Mouse (Mus musculus) monocyte, adult 59 days (primary cell): ENCODE results near the gene Gid8. TPM values are rescaled to one million over a fixed set of nuclear protein-coding genes. Genes with fewer than 3 reads are reported as not detected.

ENCODE experiments used
- total RNA-seq, 2 experiments: library from RNA; stranded (reverse); gene quantifications; one replicate each; pipeline ENCODE4 v1.2.4; 2023

The Gid8 gene
- total RNA-seq: 10 to 100 TPM; 41.9 to 43.5 TPM

GRCm38 (mm10) chr2:180709923-180710272 is at the start of gene Gid8, which contains the start of gene Dido1:
Gid8 (plus strand) TSS chr2:180710117.
Dido1 (minus strand) TSS chr2:180709999.

GRCm38 (mm10) chr2:180724585-180725413 is 14.9 kb downstream of the Gid8 start, which contains the start of gene Slc17a9:
Slc17a9 (plus strand) TSS chr2:180725263.

Other genes with a start within 250 kb of the Gid8 start
- gene Ntsr1, start 210.1 kb upstream of the Gid8 start, total RNA-seq: not detected
- 10 to 100 TPM; 21.2 to 23.0 TPM for gene Mrgbp, start 128.8 kb upstream of the Gid8 start, total RNA-seq
- gene Ogfr, start 120.9 kb upstream of the Gid8 start, total RNA-seq: 10 to 100 TPM; 91.3 to 91.4 TPM
- gene Col9a3, start 112.3 kb upstream of the Gid8 start, total RNA-seq: 1 to 10 TPM; 2.8 to 2.9 TPM
- gene Tcfl5, start 67.4 kb upstream of the Gid8 start, total RNA-seq: under 1 TPM in 1 of 2 experiments, not detected in 1; 0.27 TPM
- 10 to 100 TPM; 56.2 to 63.5 TPM for gene Dido1, start 118 bp upstream of the Gid8 start, total RNA-seq
- 1 to 10 TPM; 7.6 to 8.0 TPM for gene Slc17a9, start 15.1 kb downstream of the Gid8 start, total RNA-seq
- not detected for gene Bhlhe23, start 66.8 kb downstream of the Gid8 start, total RNA-seq
- 10 to 100 TPM; 72.0 to 73.2 TPM for gene Ythdf1, start 210.8 kb downstream of the Gid8 start, total RNA-seq
- gene Birc7, start 218.9 kb downstream of the Gid8 start, total RNA-seq: not detected
- gene Nkain4, start 244.6 kb downstream of the Gid8 start, total RNA-seq: 1 to 10 TPM in 1 of 2 experiments, not detected in 1; 3.5 TPM